Mouse (Mus musculus) lung, postnatal 4 days (tissue): Measurements from ENCODE around the gene Ralgapa2.
A peak's percentile ranks its signal among the peaks of the same experiment; 100 is the strongest.
"Not testable (repeated sequence)": the region's sequence is repeated elsewhere in the genome, so short reads cannot be mapped to it uniquely, and the experiment has no call there.

Experiments
- DNase-seq, 2 experiments: peaks; one replicate each; pipeline ENCODE4 v3.0.0; 2021

Ralgapa2 gene

DNA sequence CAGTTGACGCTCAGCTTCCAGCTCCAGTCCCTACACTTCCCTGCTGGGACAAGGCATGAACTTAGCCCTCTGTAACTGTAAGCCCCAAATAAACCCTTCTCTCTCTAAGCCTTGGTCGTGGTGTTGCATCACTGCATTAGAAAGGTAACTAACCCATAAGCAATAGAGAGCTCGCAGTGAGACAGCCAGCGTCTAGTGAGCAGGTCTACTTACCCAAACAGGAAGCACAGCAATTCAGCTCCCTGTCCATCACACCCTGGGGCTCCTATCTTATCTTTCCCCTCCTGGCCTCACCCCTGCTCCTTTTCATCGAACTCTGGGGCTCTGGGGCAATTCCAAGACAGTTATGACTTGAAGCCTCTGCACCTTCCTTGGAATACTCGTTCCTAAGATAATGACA lies 13.8 kb downstream of the Ralgapa2 start:
- DNase-seq: no peak

DNA sequence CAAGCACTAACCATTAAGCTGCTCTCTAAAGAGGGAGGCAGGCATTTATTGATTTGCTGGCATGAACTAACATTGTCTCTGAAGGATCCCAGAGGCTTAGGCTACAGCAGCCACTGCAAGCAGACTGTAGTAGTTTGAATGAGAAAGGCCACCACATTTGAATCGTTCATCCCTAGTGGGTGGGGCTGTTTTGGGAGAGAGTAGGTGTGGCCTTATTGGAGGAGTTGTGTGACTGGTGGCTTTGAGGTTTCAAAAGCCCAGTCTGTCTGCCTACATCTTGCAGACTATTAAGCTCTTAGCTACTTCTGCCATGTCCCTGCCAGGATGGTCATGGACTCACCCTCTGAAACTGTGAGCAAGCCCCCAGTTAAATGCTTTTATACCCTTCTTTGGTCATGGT lies 15.1 kb downstream of the Ralgapa2 start:
- DNase-seq: no peak

DNA sequence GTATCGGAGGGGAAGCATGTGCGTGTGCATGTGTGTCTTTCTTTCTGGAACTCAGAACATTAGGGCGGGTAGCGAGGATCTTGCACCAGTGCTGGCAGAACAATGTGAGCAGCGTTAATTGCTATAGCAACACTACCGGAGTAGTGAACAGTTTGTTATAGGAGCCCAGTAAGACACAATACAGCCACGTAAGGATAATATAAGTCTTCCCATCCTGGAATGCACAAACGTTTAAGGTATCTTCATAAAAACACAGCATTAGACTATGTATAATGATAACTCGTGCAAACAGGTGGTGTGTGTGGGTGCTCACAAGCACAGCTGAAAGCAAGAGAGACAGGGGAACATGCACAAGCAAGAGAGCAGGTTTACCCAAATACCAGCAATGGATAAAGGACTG lies 16.4 kb downstream of the Ralgapa2 start:
- no peak for DNase-seq

DNA sequence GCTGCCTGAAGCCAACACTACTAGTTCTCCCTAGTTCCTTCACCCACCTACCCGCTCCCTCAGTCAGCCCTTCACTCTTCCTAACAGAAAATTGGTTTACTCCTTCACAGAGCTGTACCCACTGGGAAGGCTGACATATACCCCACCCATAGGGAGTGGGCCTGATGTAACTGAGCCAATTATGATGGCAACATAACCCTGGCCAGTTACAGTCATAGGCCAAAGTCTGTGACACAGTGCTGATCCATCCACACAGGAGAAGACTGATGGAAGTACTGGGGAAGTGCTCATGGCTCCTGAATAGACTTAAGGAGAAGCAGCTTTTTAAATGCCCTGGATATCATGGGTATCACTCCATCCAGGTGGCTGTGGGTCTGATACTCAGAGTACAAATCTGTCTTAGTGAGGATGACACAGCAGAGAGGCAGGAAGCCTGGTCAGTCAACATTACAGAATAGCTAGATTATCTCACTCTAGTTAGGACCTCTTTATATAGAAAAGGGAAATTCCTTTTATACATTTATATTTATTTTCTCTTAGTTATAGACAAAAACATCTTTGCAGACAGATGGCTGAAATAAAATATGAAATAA lies 18.7 kb downstream of the Ralgapa2 start:
- DNase-seq: no peak

DNA sequence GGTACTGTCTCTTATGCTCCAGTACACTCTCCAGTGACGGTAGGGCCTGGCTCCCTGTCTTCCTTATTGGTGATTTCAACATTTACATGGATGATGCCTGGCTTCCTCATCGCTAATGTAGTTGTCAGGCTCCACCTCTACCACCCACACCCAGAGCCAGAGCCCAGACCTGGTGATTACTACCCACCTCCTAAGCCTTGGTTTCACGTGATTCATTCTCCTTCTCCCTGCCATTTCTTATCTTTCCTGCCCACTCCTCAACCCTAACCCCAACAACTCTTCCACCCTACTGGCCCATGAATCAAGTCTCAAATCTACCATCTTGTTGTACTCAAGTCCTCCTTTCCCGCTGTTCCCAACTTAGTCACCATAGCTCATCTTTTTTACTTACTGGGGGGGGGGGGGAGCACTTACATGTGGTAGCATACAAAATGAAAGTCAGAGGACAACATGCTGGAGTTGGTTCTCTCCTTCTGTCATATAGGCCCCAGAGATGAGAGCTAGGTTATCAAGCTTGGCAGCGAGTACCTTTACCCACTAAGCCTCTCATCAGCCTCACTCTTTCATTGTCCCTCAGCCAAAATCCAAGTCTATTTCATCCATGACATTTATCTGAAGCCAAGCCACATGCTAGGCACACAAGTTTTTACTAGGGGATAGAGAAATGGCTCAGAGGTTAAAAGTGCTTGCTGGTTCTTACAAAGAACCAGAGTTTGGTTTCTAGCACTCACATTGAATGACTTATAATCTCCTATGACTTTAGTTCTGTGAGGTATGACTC lies 20.1 kb downstream of the Ralgapa2 start:
- DNase-seq: no peak

DNA sequence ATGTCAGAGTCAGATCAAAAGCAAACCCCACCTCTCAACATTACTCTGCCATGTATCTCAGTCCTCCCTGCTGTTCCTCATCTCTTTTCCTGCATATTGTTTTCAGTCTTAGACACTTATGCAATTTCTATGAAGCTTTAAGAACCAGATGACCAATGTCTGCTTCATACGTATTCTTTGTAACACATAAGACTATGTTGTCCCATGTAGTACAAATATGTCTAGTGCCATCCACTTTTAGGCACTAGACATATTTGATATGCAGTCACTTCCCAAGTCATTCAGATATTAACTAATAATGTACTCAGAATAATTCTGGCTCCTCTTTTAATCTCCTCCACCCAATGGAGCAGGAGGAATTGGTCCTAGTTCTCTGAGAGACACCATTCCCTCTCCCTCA lies 21.2 kb downstream of the Ralgapa2 start:
- DNase-seq: no peak

DNA sequence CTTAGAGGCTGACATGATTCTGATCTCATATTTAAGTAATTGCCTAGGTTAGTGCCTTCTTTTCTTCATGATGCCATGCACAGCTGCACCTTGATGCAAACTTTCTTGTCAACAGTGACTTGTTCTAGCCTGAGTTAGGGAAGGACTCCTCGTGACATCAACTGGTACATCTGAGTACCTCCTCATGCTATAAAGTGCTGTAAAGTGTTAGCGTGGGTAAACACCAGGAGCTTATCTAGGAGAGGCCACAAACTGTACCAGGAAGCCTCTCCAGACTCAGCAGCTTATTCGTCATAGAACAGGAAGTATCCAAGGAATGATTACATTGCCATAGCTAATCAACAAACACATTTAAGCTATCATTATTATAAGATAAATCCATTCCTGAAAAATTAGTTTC lies 23.9 kb downstream of the Ralgapa2 start:
- DNase-seq: no peak

DNA sequence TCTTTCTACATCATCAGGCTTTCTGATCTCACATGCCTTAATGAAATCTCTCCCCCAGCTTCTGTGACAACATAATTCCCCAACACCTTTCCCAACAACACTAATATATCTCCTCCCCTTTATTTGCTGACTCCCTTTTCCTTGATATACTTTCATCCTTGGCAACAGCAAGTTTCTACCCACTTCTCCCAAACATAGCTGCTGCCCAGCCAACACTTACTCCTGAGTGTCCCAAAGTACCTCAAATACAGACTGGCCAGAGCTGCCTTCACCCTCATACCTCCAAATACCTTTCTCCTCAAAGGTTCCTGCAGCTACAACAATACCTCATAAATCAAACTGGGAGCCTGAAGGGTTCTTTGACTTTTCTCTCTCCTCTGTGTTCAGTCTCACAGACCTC lies 29.3 kb downstream of the Ralgapa2 start:
- no peak for DNase-seq

DNA sequence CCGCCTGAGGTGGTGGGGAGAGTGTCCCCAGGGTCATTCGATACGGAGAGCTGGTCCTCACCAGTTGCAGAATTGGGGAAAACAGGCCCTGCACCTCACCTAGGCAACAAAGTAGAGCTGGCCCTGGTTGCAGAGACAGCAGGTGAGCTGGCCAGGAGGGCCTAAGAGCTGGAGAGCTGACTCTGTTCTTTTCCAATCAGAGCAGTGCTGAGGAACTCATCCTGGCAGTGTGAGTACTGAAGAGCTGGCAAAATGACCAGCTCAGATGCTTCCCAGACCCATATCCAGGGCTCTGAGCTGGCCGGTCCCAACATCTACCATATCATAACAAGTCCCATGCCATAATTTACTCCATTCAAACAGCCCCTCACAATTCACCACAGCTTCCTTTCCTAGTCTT lies 34.7 kb downstream of the Ralgapa2 start:
- DNase-seq: no peak

DNA sequence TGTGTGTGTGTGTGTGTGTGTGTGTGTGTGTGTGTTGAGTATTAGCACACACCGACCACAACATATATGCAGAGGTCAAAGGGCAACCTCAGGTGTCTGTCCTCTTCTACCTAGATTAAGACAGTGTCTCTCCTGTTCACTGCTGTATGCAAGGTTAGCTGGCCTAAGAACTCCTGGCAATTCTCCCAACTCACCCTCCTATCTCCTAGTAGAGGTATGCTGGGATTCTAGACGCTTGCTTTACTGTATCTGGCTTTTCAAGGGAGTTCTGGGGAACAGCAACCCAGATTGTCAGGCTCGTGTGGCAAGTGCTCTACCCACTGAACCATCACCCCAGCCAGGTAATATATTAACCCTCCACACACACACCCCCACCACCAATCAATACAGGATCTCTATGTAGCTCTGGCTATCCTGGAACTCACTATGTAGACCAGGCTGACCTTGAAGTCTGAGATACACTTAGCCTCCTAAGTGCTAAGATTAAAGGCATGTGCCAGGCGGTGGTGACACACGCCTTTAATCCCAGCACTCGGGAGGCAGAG lies 35.6 kb downstream of the Ralgapa2 start:
- DNase-seq: no peak

DNA sequence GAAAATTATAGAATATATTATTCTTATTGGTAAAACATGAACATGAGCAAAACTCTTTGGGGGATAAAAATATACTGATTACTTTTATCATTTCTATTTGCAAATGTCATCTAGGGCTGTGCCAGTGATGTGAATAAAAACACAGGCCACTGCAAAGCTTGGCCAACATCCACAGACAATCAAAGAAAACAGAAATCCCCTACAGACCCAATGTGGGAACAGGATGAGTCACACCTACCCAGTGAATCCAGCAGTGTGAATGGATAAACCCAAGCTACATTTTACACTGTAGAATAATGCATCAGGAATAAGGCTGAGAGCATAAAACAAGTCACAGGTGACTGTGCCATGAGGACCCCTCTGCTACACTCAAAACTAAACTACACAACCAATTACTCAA lies 36.1 kb downstream of the Ralgapa2 start:
- DNase-seq: no peak

DNA sequence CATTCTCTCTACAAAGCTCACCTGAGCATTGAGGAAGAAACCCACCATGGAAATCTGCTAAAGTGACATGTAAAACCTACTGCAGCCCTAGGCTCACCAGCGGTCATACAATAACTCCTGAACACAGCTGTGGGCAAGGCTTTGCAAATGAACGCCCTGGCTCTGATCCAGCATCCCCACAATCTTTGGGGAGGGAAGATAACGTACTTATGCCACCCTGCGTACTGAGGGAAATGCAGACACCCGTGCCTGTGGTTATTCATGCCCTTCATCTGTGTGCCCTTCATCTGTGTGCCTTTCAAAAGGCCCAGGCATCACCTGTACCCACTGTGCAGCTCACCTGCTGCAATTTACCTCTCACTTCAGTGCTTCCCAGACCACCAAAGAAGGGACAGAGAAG lies 41.2 kb downstream of the Ralgapa2 start:
- no peak for DNase-seq

DNA sequence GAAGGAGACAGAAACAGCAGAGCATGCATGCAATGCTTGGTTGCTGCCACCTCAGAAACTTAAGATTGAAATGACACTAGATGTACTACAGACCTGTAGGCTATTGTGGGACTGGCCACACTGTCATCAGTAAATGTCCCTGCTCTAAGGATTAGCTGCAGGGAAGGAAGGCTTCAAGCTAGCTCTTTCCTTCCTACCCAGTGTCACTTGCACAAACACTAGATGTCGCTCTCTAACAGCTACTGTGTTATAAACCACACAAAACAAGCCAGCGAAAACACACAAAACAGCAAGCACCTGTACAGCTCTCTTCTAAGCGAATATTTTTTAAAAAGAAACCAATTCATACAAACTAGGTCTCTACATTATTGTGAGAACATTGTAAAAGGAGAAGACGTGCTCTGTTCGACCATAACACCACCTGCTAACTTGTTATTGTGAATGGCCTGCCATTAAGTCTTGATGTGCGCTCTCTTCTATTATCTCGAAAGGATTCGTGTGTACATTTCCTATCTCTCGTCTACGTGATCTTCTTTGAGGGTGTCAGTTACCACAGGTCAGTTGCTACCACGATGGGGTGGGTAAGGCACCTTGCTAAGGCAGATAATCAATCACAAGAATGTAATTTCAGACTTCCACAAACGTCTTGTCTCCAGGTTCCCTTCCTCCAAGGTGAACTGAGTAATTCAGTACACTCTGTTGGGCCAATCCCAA lies 42.3 kb downstream of the Ralgapa2 start:
- DNase-seq: peak in 1 of 2 experiments; percentile 25

DNA sequence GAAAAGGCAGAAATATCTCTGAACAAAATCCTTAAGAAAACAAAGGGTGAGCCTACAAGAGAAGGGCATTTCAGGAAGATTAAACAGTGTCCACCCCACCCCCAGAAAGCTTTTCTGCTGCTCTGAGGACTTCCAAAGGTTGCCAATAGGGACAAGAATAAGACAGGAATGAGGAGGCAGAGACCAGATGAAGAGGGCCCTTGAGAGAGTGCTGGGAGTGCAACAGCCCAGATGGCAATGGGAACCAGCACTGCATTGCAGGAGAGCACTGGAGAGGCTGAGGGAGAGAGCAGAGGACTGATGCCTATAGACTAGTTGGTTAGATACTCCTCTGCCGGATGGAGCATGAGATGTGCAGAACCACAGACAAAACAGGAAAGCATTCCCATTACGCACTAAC lies 43.2 kb downstream of the Ralgapa2 start:
- DNase-seq: no peak

DNA sequence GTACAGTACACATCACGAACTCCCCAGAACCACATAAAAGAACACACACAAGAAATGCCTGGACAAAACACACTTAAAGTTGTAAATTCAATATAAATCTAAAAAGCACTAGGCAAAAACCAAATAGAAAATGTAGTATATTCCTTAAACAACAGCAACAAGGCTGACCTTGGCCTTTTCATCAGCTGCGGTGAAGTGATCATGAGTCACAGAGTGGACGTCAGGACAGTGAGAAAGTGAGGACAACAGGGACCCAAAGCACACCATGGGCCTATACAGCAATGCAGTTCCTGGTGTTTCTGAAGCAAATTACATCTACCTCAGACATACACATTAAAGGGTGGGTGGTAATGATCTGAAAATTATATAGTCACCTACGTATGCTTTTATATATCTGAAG lies 44.1 kb downstream of the Ralgapa2 start:
- no peak for DNase-seq

DNA sequence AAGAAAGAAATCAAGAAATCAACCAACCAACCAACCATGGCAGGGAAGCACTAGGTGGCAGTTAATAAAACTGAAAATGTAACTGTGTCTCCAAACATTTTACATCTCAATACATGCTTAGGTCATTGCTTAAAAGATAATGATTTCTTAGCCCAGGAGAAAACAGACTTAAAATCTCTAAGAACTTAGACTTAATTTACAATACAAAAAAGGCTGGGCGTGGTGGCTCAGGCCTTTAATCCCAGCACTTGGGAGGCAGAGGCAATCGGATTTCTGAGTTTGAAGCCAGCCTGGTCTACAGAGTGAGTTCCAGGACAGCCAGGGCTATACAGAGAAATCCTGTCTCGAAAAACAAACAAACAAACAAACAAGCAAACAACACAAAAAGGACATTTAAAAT lies 45.3 kb downstream of the Ralgapa2 start:
- not testable (repeated sequence) for DNase-seq

DNA sequence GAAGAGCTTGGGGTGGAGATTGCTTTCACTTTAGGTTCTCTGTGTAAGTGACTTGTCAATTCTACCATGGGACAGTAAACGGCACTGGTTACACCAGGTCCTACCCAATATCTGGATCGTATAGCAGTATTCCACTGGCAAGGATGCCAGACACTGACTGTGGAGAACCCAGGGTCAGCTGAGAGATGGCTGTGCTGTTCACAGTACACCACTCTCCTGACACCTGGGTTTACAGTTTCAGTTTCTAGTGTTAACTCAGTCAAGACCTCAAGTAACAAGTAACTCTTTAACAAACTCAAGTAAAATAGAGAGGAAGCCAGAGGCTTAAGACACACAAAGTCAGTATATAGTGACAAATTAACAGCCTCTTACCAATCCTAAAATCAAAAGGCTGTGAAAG lies 54.6 kb downstream of the Ralgapa2 start:
- DNase-seq: no peak

DNA sequence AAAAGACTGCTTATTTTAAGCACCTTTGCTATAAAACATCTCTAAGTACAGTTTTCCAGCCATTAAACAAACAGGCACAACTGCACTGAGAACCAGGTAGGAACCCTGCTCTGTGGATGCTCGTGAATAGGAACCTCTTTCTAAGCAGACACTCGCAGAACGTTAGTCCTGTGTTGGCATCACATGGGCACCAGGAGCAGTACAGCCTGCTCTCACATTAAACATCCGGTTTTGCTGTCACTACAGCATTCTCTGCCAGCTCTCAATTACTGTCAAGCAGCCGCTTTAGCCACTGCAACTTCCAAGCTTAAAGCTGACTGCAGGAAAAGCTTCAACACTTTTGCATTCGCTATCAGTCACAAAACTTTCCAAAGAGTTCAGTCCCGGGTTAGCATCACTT lies 55.5 kb downstream of the Ralgapa2 start:
- DNase-seq: no peak

DNA sequence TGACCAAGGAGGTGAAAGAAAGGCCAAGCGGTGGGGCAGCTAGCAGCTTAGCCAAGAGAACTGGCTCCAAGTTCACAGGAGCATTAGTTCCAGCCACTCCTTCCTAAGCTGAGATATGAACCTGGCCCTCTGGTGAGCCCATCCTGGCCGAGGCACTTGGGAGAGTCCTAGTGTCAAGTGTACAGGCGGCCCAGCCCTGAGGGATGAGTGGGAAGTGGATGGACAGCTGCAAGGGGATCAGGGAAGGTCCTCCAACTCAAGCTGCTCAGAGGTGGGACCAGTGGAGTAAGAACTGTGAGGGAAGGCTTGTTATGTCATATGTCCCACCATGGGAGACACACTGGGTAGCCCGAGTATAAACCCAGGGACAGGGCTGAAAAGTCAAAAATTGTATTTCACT lies 56.1 kb downstream of the Ralgapa2 start:
- DNase-seq: no peak

DNA sequence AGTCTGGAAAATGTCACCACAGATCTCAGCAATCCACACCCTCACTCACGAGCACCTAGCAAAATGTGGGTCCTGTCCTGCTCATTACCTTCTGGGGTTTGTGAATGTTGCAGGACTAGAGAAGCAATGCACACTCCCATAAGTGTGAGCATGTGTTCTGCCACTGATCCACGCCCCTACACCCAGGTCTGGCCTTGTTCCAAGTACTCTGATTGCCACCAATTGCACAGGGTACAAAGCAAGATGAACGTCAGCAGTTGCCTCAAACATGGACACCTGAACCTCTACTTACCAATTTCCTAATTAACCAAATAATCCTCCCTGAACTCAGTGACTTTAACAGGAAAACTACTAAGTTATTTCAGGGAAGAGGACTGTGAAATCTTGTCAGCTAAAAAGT lies 68.1 kb downstream of the Ralgapa2 start:
- DNase-seq: no peak

DNA sequence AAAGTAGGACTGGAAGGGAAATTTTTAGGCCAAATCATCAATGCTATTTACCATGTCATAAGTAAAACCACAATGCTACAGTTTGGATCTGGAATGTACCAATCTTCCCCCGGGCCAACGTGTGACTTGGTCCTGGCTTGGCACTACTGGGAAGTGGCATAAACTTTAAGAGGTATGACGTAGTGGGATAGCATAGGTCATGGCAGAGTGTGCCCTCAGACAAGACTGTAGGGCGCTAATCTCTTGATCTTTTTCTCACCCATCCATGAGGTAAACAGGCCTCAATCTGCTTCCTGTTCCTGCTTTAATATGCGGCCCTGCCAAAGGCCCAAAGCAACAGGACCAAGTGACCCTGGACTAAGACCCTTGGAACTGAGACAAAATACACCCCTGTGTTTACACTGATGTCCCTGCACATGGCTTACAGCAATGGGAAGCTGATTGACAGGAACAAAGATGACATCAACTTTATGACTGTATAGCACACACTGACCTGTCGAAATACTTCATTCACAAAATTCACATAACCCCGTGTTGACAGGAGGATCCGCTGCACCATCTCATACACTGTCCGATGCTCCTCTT lies 68.8 kb downstream of the Ralgapa2 start:
- DNase-seq: peak; percentile 16 to 37

DNA sequence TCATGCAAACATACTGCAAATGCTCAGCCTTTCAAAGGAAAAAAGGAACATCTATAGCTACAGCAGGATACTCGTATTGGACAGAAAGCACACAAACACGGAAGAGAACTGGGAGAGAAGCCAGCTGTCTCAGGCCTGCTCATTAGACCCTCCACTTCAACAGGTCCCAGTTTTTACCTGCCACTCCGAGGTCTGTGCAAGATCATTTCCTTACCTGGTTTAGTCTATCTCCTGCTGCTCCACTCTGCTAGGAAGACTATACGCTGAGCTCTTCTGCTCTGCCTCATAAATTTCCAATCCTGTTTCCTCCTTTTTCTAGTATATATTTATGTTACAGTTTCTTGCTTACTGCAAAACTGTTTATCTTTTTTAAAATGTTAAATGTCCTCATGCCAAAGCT lies 70.4 kb downstream of the Ralgapa2 start:
- no peak for DNase-seq

DNA sequence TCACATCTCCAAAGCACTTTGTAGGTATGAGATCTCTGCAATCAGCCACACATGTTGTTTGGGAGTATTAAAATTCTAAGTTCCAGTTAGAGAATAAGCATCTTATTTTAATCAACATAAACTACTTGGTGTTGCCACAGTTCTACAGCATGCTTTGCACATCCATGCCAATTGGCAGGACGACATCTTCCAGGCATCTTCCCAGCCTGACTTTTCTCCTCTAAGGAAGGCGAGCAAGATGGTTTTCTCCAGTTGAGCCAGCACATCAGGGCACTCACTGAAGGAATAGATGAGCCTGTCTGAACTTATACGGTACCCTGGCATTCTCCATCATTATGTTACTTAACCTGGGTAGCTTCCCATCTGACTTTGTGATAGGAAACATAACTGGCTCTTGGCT lies 83.4 kb downstream of the Ralgapa2 start:
- DNase-seq: no peak

DNA sequence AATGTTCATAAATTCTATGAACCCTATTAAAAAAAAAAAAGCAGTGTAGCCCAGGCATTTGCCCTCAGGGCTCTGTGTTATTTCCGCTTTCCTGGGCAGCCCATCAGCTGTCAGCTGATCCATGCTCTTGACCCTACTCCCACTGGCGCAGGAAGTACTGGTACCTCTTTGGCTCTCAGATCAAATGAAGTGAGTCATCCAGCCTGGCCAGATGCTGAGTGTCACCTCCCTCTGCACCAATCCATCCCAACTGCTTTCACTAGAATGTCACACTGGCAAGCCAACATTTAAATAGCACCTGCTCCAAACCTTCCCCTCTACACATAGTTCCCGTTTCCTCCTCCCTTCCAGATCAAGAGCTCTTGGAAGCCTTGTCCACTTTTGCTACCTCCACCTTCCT lies 84.8 kb downstream of the Ralgapa2 start:
- DNase-seq: no peak
